Mouse (Mus musculus): Measurements from ENCODE around the gene Myh10.

- TF ChIP-seq MAFK (IDR thresholded peaks at IDR 0.05; ENCODE audit: insufficient replicate concordance, low read length) (no peak), ETS1 (conservative IDR thresholded peaks at IDR 0.05; ENCODE audit: low read depth, low read length) (no peak), CTCF (conservative IDR thresholded peaks at IDR 0.05 in 1 of 2, IDR thresholded peaks at IDR 0.05 in 1 of 2; ENCODE audit: low read depth in 2 of 2, low read length in 2 of 2) (peak; percentile 23 to 58; a peak in 3 of 4 replicates), POLR2A (IDR thresholded peaks at IDR 0.05; ENCODE audit: low read depth, low read length) (no peak), RAD21 (IDR thresholded peaks at IDR 0.05; ENCODE audit: low read depth, low read length) (peak; percentile 13), BHLHE40 (IDR thresholded peaks at IDR 0.05; ENCODE audit: low read depth, low read length) (no peak)
Observed at GRCm38 (mm10) chr11:68681254-68681839, 10.0 kb upstream of the Myh10 start.
